Mouse (Mus musculus): ENCODE results near the gene Sprtn. TPM values are rescaled to one million over a fixed set of nuclear protein-coding genes. Genes with fewer than 3 reads are reported as not detected.

The Sprtn gene
- polyA plus RNA-seq (2012; fragmentation: generic; extraction: Trizol), result 13.3 TPM

DNA sequence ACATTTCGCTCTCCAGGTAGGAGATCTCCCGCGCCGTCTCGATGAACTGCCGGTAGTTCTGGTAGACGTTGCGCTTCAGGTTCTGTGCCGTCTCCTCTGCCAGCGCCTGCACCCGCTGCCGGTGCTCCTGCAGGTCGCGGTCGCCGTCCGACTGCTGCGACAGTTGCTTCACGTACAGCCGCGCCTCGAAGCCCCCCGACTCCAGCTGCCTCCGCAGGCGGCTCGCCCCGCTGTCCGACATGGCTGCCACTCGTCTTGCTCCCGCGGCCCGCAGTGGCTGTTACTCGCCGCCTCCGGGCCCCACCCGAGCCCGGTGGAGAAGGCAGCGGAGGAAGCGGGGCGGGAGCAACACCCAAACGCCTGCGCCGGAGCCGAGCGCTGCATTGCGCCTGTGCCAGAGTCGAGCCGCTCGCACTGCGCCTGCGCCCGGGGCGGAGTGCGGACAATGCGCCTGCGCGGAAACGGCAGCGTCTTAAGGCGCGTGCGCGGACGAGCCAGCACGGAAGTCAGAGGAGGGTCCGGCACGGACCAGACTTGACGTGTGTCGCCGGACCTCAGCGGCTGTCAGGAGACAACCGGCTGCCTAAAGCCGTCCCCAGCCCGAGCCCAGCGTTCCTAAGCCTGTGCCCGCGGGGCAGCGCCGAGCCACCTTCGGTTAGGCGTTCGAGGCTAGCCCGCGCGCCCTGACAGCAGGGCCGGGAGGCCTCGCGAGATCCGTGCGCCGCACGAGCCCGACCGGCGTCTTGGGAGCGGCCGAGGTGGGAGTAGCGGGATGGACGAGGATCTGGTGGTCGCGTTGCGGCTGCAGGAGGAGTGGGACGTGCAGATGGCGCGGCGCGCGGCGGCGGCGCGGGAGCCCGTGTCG, at the start of gene Sprtn, which contains the start of gene Exoc8:
TSS of gene Sprtn (plus strand) at position 501 of the 865 bp plus-strand sequence.
TSS of gene Exoc8 (minus strand) at position 320 of the 865 bp plus-strand sequence.
- Histone ChIP-seq H3K36me3 (ENCODE audit: control insufficient read depth, insufficient read depth) (peaks cover 22% of the 10 kb centered on the region), H3K4me3 (peak within 1 kb of the TSS; percentile 80), H3K79me2 (ENCODE audit: control insufficient read depth, insufficient read depth) (peaks cover 45% of the 10 kb centered on the region), H3K27me3 (ENCODE audit: control insufficient read depth, insufficient read depth, insufficient read length) (no peaks in the 10 kb centered on the region), H3ac (ENCODE audit: control insufficient read depth, insufficient read length) (peak within 1 kb of the TSS; percentile 88), H3K4me2 (ENCODE audit: low read depth) (peak within 1 kb of the TSS; percentile 92)
- peak; percentile 93 for TF ChIP-seq POLR2A (IDR thresholded peaks at IDR 0.05; ENCODE audit: insufficient read length, low read depth)
- TF ChIP-seq TCF12 (IDR thresholded peaks at IDR 0.05; ENCODE audit: insufficient read depth, poor library complexity, severe bottlenecking), result no peak
- TF ChIP-seq MAX (IDR thresholded peaks at IDR 0.05; ENCODE audit: low read depth), result no peak
- no peak for TF ChIP-seq E2F4 (IDR thresholded peaks at IDR 0.05; ENCODE audit: insufficient read depth)
- TF ChIP-seq POLR2AphosphoS2 (IDR thresholded peaks at IDR 0.05; ENCODE audit: insufficient read length, low read depth), result peak; percentile 92
- no peak for TF ChIP-seq TCF3 (IDR thresholded peaks at IDR 0.05; ENCODE audit: insufficient read length, low read depth)
- TF ChIP-seq SRF (IDR thresholded peaks at IDR 0.05; ENCODE audit: control insufficient read depth, insufficient read length, low read depth), result peak; percentile 17
- no peak for TF ChIP-seq CEBPB (IDR thresholded peaks at IDR 0.05; ENCODE audit: insufficient read depth, poor library complexity, severe bottlenecking)
- peak in 1 of 3 experiments; percentile 32 for TF ChIP-seq MYOD1 (IDR thresholded peaks at IDR 0.05; ENCODE audit: control insufficient read depth in 1 of 3, insufficient read length in 2 of 3, low read depth in 2 of 3)
- TF ChIP-seq MYOG (IDR thresholded peaks at IDR 0.05; ENCODE audit: control insufficient read depth in 1 of 3, insufficient read depth in 1 of 3, insufficient read length in 2 of 3, low read depth in 2 of 3), result no peak

GRCm38 (mm10) chr8:124853511-124853910, 44.2 kb upstream of the Sprtn start:
- no peak overlapping the region for H3K4me2 ChIP-seq (ENCODE audit: low read depth)
- no peak overlapping the region for H3ac ChIP-seq (ENCODE audit: control insufficient read depth, insufficient read length)
- H3K4me3 ChIP-seq, result no peak overlapping the region
- H3K79me2 ChIP-seq (ENCODE audit: control insufficient read depth, insufficient read depth), result no peaks in the 10 kb centered on the region
- no peak for TF ChIP-seq MYOG (IDR thresholded peaks at IDR 0.05; ENCODE audit: control insufficient read depth in 1 of 3, insufficient read depth in 1 of 3, insufficient read length in 2 of 3, low read depth in 2 of 3)
- peaks cover 16% of the 10 kb centered on the region for H3K36me3 ChIP-seq (ENCODE audit: control insufficient read depth, insufficient read depth)
- H3K27me3 ChIP-seq (ENCODE audit: control insufficient read depth, insufficient read depth, insufficient read length), result no peaks in the 10 kb centered on the region

DNA sequence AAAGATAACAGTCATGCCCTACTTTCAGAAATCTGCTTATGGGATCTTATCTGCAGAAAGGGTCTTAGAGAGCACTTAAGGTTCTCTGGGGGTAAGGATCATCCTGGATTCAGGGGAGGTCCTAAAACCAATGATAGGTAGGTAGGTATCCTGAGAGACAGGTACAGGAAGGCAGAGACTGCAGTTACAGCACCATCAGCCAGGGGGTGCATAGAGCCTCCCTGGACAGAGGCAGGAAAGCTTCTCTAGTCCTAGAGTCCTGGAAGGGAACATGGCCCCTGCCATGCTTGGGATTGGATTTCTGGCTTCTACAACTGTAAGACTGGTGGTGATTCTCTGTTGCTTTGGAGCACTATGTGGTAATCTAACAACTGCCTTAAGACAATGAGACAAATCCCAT, 38.2 kb upstream of the Sprtn start:
- Histone ChIP-seq H3K79me2 (ENCODE audit: control insufficient read depth, insufficient read depth) (peaks cover 30% of the 10 kb centered on the region), H3K36me3 (ENCODE audit: control insufficient read depth, insufficient read depth) (peaks cover 28% of the 10 kb centered on the region), H3K27me3 (ENCODE audit: control insufficient read depth, insufficient read depth, insufficient read length) (no peaks in the 10 kb centered on the region), H3K4me3 (no peak overlapping the region), H3ac (ENCODE audit: control insufficient read depth, insufficient read length) (no peak overlapping the region), H3K4me2 (ENCODE audit: low read depth) (no peak overlapping the region)
- TF ChIP-seq POLR2A (IDR thresholded peaks at IDR 0.05; ENCODE audit: insufficient read length, low read depth), result no peak
- TF ChIP-seq MAX (IDR thresholded peaks at IDR 0.05; ENCODE audit: low read depth), result no peak
- no peak for TF ChIP-seq CEBPB (IDR thresholded peaks at IDR 0.05; ENCODE audit: insufficient read depth, poor library complexity, severe bottlenecking)
- no peak for TF ChIP-seq REST (IDR thresholded peaks at IDR 0.05; ENCODE audit: insufficient read depth, insufficient read length)
- no peak for TF ChIP-seq POLR2AphosphoS2 (IDR thresholded peaks at IDR 0.05; ENCODE audit: insufficient read length, low read depth)
- TF ChIP-seq MYOG (IDR thresholded peaks at IDR 0.05; ENCODE audit: control insufficient read depth in 1 of 3, insufficient read depth in 1 of 3, insufficient read length in 2 of 3, low read depth in 2 of 3), result no peak
- TF ChIP-seq TCF12 (IDR thresholded peaks at IDR 0.05; ENCODE audit: insufficient read depth, poor library complexity, severe bottlenecking), result no peak
- TF ChIP-seq MYOD1 (IDR thresholded peaks at IDR 0.05; ENCODE audit: control insufficient read depth in 1 of 3, insufficient read length in 2 of 3, low read depth in 2 of 3), result no peak
- TF ChIP-seq USF1 (IDR thresholded peaks at IDR 0.05; ENCODE audit: low read depth), result no peak
- TF ChIP-seq SRF (IDR thresholded peaks at IDR 0.05; ENCODE audit: control insufficient read depth, insufficient read length, low read depth), result no peak
- TF ChIP-seq E2F4 (IDR thresholded peaks at IDR 0.05; ENCODE audit: insufficient read depth), result no peak
- TF ChIP-seq TCF3 (IDR thresholded peaks at IDR 0.05; ENCODE audit: insufficient read length, low read depth), result no peak

DNA sequence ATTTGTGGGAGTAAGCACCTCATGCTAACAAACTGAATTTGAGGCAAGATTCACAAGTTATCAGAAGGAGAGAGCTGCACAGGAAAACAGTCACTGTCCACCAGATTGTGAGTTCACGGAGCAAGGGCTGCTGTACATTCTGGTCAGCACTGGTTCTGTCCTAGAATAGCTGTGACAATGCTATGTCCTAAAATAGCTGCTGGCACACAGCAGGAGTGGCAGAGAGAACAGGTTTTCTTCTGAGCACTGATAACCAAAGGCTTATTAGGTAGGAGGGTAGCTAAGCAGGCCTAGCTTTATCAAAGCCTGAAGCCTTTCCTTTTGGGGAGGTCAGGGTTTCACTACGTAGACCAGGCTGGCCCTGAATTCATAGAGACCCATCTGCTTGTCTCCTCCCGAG, 37.5 kb upstream of the Sprtn start:
- H3K79me2 ChIP-seq (ENCODE audit: control insufficient read depth, insufficient read depth), result peaks cover 37% of the 10 kb centered on the region
- peaks cover 28% of the 10 kb centered on the region for H3K36me3 ChIP-seq (ENCODE audit: control insufficient read depth, insufficient read depth)
- H3K4me3 ChIP-seq, result no peak overlapping the region
- H3ac ChIP-seq (ENCODE audit: control insufficient read depth, insufficient read length), result no peak overlapping the region
- TF ChIP-seq POLR2A (IDR thresholded peaks at IDR 0.05; ENCODE audit: insufficient read length, low read depth) (no peak), REST (IDR thresholded peaks at IDR 0.05; ENCODE audit: insufficient read depth, insufficient read length) (no peak), TCF3 (IDR thresholded peaks at IDR 0.05; ENCODE audit: insufficient read length, low read depth) (no peak), MAX (IDR thresholded peaks at IDR 0.05; ENCODE audit: low read depth) (no peak), SRF (IDR thresholded peaks at IDR 0.05; ENCODE audit: control insufficient read depth, insufficient read length, low read depth) (no peak), TCF12 (IDR thresholded peaks at IDR 0.05; ENCODE audit: insufficient read depth, poor library complexity, severe bottlenecking) (no peak), USF1 (IDR thresholded peaks at IDR 0.05; ENCODE audit: low read depth) (no peak), MYOG (IDR thresholded peaks at IDR 0.05; ENCODE audit: control insufficient read depth in 1 of 3, insufficient read depth in 1 of 3, insufficient read length in 2 of 3, low read depth in 2 of 3) (no peak), MYOD1 (IDR thresholded peaks at IDR 0.05; ENCODE audit: control insufficient read depth in 1 of 3, insufficient read length in 2 of 3, low read depth in 2 of 3) (no peak), E2F4 (IDR thresholded peaks at IDR 0.05; ENCODE audit: insufficient read depth) (no peak), POLR2AphosphoS2 (IDR thresholded peaks at IDR 0.05; ENCODE audit: insufficient read length, low read depth) (no peak), CEBPB (IDR thresholded peaks at IDR 0.05; ENCODE audit: insufficient read depth, poor library complexity, severe bottlenecking) (no peak)
- no peaks in the 10 kb centered on the region for H3K27me3 ChIP-seq (ENCODE audit: control insufficient read depth, insufficient read depth, insufficient read length)
- peak overlapping the region; percentile 35 for H3K4me2 ChIP-seq (ENCODE audit: low read depth)
